Mouse (Mus musculus): ENCODE results near the gene Kcnab3.

DNA sequence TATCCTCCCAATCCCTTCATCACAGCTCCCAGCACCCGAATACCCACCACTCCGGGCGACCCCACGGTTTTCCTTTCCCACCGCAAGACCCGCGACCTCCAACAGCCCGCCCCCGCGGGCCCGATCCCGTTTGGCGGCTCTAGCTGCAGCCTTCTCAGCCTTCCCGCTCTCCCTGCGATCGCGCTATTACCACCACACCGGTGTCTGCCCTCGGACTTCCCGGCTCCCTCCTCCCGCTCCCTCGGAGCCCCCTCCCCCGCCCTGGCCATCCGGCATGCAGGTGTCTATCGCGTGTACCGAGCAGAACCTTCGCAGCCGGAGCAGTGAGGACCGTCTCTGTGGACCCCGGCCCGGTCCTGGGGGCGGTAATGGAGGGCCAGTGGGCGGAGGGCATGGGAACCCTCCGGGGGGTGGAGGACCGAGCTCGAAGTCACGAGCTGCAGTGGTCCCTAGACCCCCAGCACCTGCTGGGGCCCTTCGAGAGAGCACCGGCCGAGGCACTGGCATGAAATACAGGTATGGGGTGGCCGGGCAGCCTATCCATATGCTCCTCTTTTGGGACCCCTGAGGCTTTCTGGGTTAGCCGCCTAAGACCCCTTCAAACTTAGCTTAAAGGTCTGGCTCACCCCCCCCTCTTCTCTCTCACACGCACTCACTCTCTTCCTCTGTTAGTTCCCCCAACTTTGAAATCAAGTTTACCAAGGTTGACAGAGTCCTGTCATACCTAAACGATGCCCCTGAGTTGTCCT is 524 bp downstream of the Kcnab3 start:
- TF ChIP-seq CTCF (IDR thresholded peaks at IDR 0.05; ENCODE audit: low read depth) (no peak), EP300 (IDR thresholded peaks at IDR 0.05; ENCODE audit: low read depth) (no peak)

Measured in liver, postnatal 0 days (tissue).